Mouse (Mus musculus) midbrain, embryonic 11.5 days (tissue): ENCODE results near the gene Hykk. TPM values are rescaled to one million over a fixed set of nuclear protein-coding genes. Genes with fewer than 3 reads are reported as not detected.

Source experiments
- ATAC-seq: fragments of 200-750 bp; cut with Nextera tagmentation; 2 replicates; pipeline ENCODE4 v1.8.0; 2017; ENCODE audit warnings: moderate TSS enrichment, moderate library complexity; ENCODE audit not compliant: low FRiP score
- DNase-seq: peaks from one replicate; pipeline ENCODE4 v3.0.0; 2015; ENCODE audit warnings: low spot score; ENCODE audit errors: missing footprints
- H3K27ac ChIP-seq: fragments of 300-500 bp; sonication (generic); 2 replicates; pipeline ENCODE4 v1.5.1; 2014; ENCODE audit warnings: low read depth, low read length
- H3K27me3 ChIP-seq: fragments of 300-500 bp; sonication (generic); 2 replicates; pipeline ENCODE4 v1.6.1; 2014; ENCODE audit warnings: mild to moderate bottlenecking, low read length, moderate library complexity, mixed read lengths; ENCODE audit not compliant: control insufficient read depth, insufficient read depth
- H3K36me3 ChIP-seq: fragments of 300-500 bp; sonication (generic); 2 replicates; pipeline ENCODE4 v1.6.1; 2014; ENCODE audit warnings: mild to moderate bottlenecking, low read length, moderate library complexity, mixed read lengths; ENCODE audit not compliant: control insufficient read depth, insufficient read depth
- H3K4me1 ChIP-seq: fragments of 300-500 bp; sonication (generic); 2 replicates; pipeline ENCODE4 v1.6.1; 2014; ENCODE audit warnings: low read length; ENCODE audit not compliant: control insufficient read depth, insufficient read depth
- H3K4me2 ChIP-seq: fragments of 300-500 bp; sonication (generic); 2 replicates; pipeline ENCODE4 v1.6.1; 2014; ENCODE audit warnings: mild to moderate bottlenecking, moderate library complexity
- H3K4me3 ChIP-seq: fragments of 300-500 bp; sonication (generic); 2 replicates; pipeline ENCODE4 v1.5.1; 2014; ENCODE audit warnings: low read depth, low read length
- H3K9ac ChIP-seq: fragments of 300-500 bp; sonication (generic); 2 replicates; pipeline ENCODE4 v1.6.1; 2014; ENCODE audit warnings: low read length
- H3K9me3 ChIP-seq: fragments of 300-500 bp; sonication (generic); 2 replicates; pipeline ENCODE4 v1.6.1; 2016; ENCODE audit warnings: low read length; ENCODE audit not compliant: control insufficient read depth
- WGBS: fragments of 180-500 bp; shearing (Covaris S2); extraction: QIAGEN DNeasy Blood & Tissue Kit; methylation state at CpG from one replicate; pipeline ENCODE4 v1.1.7; 2014; 5-methylcytosine and 5-hydroxymethylcytosine counted together
- polyA plus RNA-seq: library from polyadenylated mRNA; unstranded; fragments of >200 nt; fragmentation: Nextera tagmentation; extraction: Ambion mirVana; gene quantifications from 2 replicates; pipeline ENCODE4 v1.2.1, GENCODE M21; 2014

Hykk gene
- polyA plus RNA-seq, result 4.2 and 4.5 TPM in 2 replicates

DNA sequence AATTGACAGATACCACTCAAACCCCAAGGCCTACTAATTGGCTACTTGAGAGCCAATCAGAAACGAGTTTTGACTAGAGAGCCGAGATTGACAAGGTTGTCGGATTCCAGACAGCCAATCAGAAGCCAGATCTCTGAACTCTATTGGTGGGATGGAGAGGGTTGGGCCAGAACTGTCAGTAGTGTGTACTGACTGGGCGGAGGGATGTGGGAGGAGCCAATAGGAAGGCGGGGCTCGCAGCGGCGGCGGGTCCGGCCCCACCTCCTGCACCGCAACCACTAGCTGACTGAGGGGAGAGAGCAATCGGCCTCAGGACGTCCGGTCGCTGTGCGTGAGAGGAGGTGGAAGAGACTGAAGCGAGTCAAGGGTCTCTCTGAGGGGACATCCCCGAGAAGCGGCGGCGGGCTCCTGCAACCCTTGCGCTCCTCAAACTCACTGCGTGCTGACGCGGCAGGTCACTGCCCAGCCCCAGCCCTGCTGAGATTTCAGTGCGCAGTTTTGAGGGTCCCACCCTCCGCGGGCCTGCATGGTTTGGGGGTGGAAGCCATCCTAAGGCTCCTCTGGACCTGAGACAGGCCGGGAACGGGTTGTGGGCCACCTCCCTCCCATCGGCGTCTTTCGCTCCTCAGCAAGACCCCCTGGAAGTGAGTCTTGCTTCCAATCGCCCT, at the start of gene Hykk:
TSS of gene Hykk (plus strand) at position 274 of the 668 bp plus-strand sequence.
- Histone ChIP-seq H3K9me3 (no peaks in the 10 kb centered on the region), H3K27ac (no peak within 1 kb of the TSS), H3K36me3 (no peaks in the 10 kb centered on the region), H3K4me2 (peak within 1 kb of the TSS; percentile 80), H3K9ac (peak within 1 kb of the TSS; percentile 81), H3K4me1 (peaks cover 4% of the 10 kb centered on the region; the same call in 1 of the 2 replicates), H3K27me3 (no peaks in the 10 kb centered on the region), H3K4me3 (peak within 1 kb of the TSS; percentile 68)
- WGBS, result under 1% methylated on average over 34 of the region's 34 CpGs
- ATAC-seq (peak; percentile 100), DNase-seq (peak; percentile 98)

DNA sequence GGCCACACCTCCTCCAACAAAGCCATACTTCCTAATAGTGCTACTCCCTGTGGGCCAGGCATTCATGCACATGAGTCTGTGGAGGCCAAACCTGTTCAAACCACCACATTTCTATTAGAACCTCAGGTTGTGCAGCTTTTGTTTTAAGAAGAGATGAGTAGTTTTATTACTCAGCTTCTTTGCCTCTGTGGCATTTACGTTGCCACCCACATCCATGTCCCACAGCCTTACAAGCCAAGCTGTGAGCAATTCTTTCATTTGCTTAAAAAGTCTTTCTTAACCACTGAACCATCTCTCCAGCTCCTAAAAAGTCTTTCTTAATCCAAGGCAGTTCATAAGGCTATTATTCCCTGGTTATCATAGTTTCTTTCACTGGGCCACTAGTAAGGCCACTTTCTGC, 38.3 kb upstream of the Hykk start:
- DNase-seq (no peak), ATAC-seq (no peak)
- Histone ChIP-seq H3K27me3 (no peaks in the 10 kb centered on the region), H3K4me2 (no peak overlapping the region), H3K9me3 (no peaks in the 10 kb centered on the region), H3K27ac (no peak overlapping the region), H3K4me3 (no peak overlapping the region), H3K9ac (no peak overlapping the region), H3K4me1 (no peaks in the 10 kb centered on the region), H3K36me3 (no peaks in the 10 kb centered on the region; the same call in 1 of the 2 replicates)
- WGBS, result 92% methylated on average over 1 of the region's 1 CpGs

DNA sequence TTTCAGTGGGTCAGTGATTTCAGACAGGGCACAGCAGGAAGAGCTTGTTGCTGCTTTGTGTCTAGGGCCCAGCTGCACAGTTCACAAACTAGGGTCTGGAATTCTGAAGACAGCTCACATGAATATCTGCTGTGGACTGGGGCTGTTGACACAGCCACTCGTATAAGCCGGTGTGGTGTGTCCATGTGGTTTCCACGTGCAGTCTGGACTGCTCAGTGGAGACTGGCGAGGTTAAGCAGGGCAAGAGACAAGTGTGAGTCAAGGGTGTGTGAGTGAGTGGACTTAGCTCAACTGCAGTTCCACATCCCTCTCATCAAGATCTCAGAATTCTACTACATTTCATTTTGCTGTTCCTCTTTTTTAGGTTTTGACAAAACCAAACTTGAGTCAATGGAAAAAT, 25.0 kb upstream of the Hykk start:
- H3K27ac ChIP-seq, result no peak overlapping the region
- DNase-seq (no peak), ATAC-seq (no peak)
- 89% methylated on average over 4 of the region's 4 CpGs for WGBS
- no peak overlapping the region for H3K9ac ChIP-seq
- no peaks in the 10 kb centered on the region for H3K4me1 ChIP-seq
- no peaks in the 10 kb centered on the region for H3K9me3 ChIP-seq
- H3K4me3 ChIP-seq, result no peak overlapping the region
- H3K4me2 ChIP-seq, result no peak overlapping the region
- H3K36me3 ChIP-seq, result peaks cover 20% of the 10 kb centered on the region
- no peaks in the 10 kb centered on the region for H3K27me3 ChIP-seq

DNA sequence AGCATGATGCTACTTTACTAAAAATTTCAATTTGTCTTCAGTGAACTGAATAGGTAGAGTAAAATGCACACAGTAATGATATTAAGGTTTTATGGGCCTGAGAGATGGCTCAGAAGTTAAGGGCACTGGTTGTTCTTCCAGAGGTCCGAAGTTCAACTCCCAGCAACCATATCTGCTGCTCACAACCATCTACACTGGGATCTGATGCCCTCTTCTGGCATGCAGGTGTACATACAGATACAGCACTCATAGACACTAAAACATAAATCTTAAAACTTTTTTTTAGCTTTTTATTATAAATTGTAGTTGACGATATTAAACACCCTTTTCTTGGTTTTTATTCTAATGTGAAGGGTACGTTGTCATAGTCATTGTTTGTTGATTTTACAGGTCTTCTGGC, 20.0 kb upstream of the Hykk start:
- Histone ChIP-seq H3K27ac (no peak overlapping the region), H3K9ac (no peak overlapping the region), H3K27me3 (no peaks in the 10 kb centered on the region), H3K4me2 (no peak overlapping the region), H3K4me3 (no peak overlapping the region), H3K9me3 (no peaks in the 10 kb centered on the region), H3K4me1 (no peaks in the 10 kb centered on the region), H3K36me3 (peaks cover 12% of the 10 kb centered on the region; the same call in 1 of the 2 replicates)
- no peak for ATAC-seq
- WGBS, result 91% methylated on average over 3 of the region's 3 CpGs
- DNase-seq, result no peak

DNA sequence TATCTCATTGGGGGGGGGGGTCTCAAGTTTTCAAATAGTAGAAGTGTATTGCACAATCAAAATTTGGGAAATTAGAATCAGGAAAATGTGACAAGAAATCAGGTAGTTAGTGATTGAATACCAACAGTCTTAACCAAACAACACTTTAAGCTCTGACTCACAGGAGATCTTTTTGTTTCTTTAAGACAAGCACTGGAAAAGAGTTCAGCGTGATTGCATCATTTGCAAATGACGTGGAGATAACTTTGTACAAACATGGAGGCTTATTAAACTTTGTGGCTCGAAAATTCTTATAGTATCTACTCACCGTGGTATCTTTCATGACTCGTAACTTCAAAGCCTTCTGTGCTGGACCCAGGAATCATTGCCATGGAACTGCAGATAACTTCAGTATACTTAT, 7.6 kb upstream of the Hykk start:
- no peak overlapping the region for H3K4me2 ChIP-seq
- peaks cover 8% of the 10 kb centered on the region for H3K36me3 ChIP-seq
- WGBS, result 93% methylated on average over 5 of the region's 5 CpGs
- no peak overlapping the region for H3K27ac ChIP-seq
- no peaks in the 10 kb centered on the region for H3K9me3 ChIP-seq
- no peak overlapping the region for H3K9ac ChIP-seq
- no peaks in the 10 kb centered on the region for H3K4me1 ChIP-seq
- DNase-seq (no peak), ATAC-seq (no peak)
- H3K4me3 ChIP-seq, result no peak overlapping the region
- no peaks in the 10 kb centered on the region for H3K27me3 ChIP-seq

DNA sequence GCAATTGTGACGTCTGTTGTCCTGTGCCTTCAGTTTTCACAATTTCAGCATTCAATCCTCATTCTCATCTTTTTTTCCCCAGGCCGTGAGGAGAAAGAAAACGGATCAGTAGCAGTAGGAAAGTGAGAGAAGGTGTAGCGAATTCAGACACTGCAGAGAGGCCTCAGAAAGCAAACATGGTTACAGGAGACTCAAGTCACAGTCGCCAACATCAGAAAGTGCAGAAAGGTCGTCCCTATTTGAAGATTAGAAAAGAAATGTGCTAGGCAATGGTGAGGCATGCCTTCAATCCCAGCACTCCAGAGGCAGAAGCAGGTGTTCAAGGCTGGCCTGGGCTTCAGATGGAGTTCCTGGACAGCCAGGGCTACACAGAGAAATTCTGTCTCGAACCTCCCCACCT, 1.5 kb upstream of the Hykk start:
- no peak for ATAC-seq
- Histone ChIP-seq H3K4me3 (no peak overlapping the region), H3K27me3 (no peaks in the 10 kb centered on the region), H3K27ac (no peak overlapping the region), H3K9me3 (no peaks in the 10 kb centered on the region), H3K4me1 (peaks cover 4% of the 10 kb centered on the region; the same call in 1 of the 2 replicates), H3K9ac (no peak overlapping the region), H3K36me3 (no peaks in the 10 kb centered on the region), H3K4me2 (no peak overlapping the region)
- 69% methylated on average over 7 of the region's 7 CpGs for WGBS
- peak; percentile 66 for DNase-seq

DNA sequence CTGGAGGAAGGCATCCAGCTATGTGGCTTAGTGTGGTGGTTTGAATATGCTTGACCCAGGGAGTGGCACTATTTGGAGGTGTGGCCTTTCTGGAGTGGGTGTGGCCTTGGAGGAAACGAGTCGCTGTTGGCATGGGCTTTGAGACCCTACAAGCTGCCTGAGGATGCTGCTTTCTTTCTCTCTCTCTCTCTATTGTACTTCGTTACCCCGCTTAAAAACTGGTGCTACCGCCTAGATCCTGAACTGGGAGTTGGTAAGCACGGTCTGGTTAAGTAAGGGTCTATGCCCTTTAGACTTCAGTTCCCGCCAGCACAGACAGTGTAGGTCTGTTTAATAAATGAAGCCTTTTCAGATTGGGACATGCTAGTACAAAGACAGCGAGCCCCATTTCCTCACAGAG, 682 bp upstream of the Hykk start:
- Histone ChIP-seq H3K4me2 (peak overlapping the region; percentile 80), H3K27me3 (no peaks in the 10 kb centered on the region), H3K27ac (no peak overlapping the region), H3K4me3 (peak overlapping the region; percentile 68; the same call in 1 of the 2 replicates), H3K36me3 (no peaks in the 10 kb centered on the region), H3K9ac (no peak overlapping the region), H3K4me1 (peaks cover 4% of the 10 kb centered on the region; the same call in 1 of the 2 replicates), H3K9me3 (no peaks in the 10 kb centered on the region)
- WGBS, result 67% methylated on average over 8 of the region's 8 CpGs
- no peak for DNase-seq
- ATAC-seq, result peak; percentile 12

DNA sequence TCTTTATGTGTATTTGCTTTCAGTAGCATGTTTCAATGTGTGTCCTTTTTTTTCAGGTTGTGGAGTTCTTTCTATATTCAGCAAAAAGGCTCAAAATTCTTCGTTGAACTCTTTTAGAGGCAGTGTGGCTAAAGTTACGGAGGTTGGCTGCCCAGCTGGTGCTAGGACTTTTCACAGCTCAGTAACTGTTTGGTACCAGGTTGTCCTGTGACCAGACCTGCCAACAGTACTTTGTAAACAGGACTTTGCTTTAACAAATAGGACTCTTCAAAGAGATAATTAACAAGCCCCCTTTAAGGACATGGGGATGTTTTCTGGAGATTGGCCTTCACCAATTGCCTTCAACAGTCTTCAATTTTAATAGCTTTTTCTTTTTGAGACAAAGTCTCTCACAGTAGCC, 1.1 kb downstream of the Hykk start:
- Histone ChIP-seq H3K9me3 (no peaks in the 10 kb centered on the region), H3K27ac (no peak overlapping the region), H3K9ac (no peak overlapping the region), H3K36me3 (0 out of 2 replicates have a peak, but pooled peaks cover 2% of the 10 kb centered on the region), H3K4me2 (peak overlapping the region; percentile 80; the same call in 1 of the 2 replicates), H3K4me3 (no peak overlapping the region), H3K27me3 (no peaks in the 10 kb centered on the region), H3K4me1 (peaks cover 4% of the 10 kb centered on the region; the same call in 1 of the 2 replicates)
- 73% methylated on average over 2 of the region's 2 CpGs for WGBS
- ATAC-seq (no peak), DNase-seq (no peak)

DNA sequence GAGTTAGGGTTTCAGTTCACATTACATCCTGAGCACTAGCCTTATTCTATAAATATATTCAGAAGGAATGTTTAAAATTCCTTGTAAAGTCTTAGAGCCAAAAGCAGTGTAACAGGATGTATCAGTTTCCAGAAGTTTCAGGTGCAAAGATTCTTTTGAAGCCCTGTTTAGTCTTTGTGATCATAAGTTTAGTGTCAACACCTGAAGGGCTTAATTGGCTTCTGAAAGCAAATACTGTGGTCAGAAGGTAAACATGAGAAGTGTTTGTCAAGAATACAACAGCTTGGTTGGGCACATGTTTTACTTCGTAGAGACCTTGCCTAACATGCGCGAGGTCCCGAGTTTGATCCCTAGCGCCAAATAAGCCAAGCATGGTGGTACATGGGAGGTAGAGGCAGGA, 1.7 kb downstream of the Hykk start:
- H3K27ac ChIP-seq, result no peak overlapping the region
- H3K4me1 ChIP-seq, result peaks cover 4% of the 10 kb centered on the region; the same call in 1 of the 2 replicates
- no peaks in the 10 kb centered on the region for H3K27me3 ChIP-seq
- no peak overlapping the region for H3K4me3 ChIP-seq
- no peak overlapping the region for H3K9ac ChIP-seq
- ATAC-seq (no peak), DNase-seq (peak; percentile 47)
- no peak overlapping the region for H3K4me2 ChIP-seq
- H3K9me3 ChIP-seq, result no peaks in the 10 kb centered on the region
- 0 out of 2 replicates have a peak, but pooled peaks cover 2% of the 10 kb centered on the region for H3K36me3 ChIP-seq
- 92% methylated on average over 5 of the region's 5 CpGs for WGBS
